Mouse (Mus musculus) layer of hippocampus, adult 9-11 months (tissue): ENCODE results near the gene Pink1.
A peak's percentile ranks its signal among the peaks of the same experiment; 100 is the strongest.
"Not testable (repeated sequence)": the region's sequence is repeated elsewhere in the genome, so short reads cannot be mapped to it uniquely, and the experiment has no call there.

Experiments
- DNase-seq: peaks from one replicate; pipeline ENCODE4 v3.0.0; 2022

Gene Pink1

DNA sequence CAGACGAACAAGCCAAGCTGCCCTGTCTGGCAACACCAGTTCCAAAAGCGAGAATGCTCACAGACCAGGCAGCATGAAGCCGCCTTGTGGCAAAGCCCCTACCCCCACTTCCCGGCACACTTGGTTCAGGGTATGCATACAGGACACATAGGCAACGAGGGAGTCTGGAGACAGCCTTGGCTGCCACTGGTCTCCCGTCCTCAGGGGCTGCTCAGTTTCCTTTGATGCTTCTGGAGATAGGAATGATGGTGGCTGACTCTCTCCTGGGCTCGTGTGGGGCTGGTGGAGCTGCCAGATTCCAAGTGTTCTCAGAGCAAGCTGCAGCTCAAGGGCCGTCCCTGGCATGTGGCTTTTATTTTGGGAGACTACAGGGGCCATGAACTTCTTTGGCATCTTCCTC, 15.3 kb upstream of the Pink1 start:
- no peak for DNase-seq

DNA sequence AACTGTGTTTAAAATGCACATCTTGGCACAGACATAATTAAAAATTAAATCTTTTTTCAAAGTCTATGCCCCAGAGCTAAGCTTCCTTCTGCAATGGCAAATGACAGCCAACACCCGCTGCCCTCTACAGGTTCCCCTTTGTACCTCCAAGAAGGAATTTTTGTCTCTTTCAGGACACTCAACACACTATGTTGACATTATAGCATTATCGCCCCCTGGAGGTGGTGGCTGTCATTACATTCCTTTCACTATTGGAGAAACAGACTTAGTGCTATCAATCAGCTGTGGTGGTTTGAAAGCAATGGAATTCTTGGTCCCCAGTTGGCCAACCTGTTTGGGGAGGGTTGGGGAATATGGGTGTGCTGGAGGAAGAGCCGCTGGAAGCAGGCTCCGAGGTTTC, 13.9 kb upstream of the Pink1 start:
- no peak for DNase-seq

DNA sequence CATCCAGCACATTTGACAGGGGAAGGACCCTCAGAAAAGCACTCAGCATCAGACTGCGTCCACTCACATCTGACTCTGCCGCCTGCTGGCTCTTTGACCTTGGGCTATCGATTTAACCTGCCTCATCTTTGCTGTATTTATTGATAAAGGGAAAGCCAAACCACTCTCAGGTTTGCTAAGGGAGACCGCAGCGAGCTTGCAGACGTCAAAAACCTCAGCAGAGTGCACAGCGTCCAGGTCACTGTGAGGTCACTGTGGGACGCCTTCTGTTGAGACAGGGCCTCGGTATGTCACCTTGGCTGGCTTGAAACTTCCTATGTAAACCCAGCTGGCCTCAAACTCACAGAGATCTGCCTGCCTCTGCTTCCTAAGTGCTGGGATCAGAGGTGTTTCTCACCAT, 11.2 kb upstream of the Pink1 start:
- no peak for DNase-seq

DNA sequence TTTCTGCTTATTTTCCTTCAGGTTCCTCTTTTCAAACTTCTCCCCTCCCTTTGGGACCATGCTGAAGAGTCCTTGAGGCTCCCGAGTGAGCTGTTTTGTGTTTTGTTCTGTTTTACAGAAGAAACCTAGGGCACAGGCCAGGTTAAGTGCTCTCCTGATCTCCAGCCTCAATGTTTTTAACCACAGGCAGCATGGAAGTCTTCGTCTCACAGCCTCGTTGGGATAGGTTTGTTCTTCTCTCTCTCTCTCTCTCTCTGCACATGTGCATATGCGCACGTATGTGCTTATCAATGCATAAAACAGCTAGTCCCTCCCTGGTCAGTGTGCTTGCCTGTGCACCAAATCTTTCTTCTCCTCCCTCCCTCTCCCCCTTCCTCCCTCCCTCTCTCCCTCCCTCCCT, 10.8 kb upstream of the Pink1 start:
- no peak for DNase-seq

DNA sequence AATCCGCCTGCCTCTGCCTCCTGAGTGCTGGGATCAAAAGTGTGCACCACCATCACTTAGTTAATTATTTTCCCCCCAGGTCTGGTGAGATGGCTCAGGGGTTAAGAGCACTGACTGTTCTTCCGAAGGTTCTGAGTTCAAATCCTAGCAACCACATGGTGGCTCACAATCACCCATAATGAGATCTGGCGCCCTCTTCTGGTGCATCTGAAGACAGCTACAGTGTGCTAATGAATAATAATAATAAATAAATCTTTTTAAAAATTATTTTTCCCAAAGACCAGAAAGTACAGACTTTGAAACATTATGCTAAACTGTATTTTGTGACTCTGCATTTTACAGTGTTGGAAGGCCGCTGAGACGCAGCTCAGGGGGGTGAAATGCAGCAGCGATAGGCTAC, 9.5 kb upstream of the Pink1 start:
- no peak for DNase-seq

DNA sequence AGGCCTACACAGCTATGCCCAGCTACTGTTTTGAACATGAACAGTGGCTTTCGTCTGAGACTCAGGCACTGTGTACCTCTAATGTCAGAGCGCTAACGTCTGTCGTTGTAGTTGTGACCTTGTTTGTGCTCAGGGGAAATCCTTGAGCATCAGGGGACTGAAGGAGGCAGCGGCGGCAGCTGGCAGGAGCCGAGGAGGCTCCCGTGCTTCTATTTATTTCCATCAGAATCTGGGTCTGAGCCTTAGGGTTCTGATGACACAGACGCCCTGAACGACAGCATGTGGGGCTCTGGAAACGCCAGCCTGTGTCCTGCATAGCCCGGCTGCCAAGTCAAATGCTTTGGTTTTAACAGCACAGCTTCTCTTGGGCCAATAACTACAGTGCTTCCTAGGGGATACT, 8.9 kb upstream of the Pink1 start:
- DNase-seq, result no peak

- no peak for DNase-seq
Measured at GRCm38 (mm10) chr4:138333135-138333534, 7.0 kb upstream of the Pink1 start.

- no peak for DNase-seq
Measured at GRCm38 (mm10) chr4:138331647-138332046, 5.5 kb upstream of the Pink1 start.

GRCm38 (mm10) chr4:138330264-138330671, 4.2 kb upstream of the Pink1 start:
- no peak for DNase-seq

DNA sequence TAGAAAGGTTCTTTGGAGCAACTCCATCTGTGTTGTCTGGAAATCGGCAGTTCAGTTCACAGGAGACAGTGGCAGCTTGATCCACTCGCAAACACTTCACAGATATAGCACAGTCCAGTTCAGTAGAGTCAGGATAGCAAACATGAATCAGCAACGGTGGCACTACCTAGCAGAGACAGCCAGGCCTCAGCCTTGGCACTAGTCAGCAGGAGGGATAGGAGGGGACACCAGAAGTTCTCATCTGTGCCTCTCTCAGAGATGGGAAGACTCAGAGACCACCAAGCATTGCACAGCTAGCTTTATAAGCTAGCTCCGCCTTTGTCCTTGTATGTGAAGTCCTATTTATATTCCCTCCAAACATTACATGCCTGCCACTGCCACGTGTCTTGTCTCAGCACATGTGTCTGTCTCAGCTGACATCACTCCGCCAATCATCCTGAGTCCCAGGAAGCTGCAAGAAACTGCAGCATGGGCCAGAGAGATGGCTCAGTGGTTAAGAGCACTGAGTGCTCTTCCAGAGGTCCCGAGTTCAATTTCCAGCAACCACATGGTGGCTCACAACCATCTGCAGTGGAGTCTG, 1.9 kb upstream of the Pink1 start:
- no peak for DNase-seq

DNA sequence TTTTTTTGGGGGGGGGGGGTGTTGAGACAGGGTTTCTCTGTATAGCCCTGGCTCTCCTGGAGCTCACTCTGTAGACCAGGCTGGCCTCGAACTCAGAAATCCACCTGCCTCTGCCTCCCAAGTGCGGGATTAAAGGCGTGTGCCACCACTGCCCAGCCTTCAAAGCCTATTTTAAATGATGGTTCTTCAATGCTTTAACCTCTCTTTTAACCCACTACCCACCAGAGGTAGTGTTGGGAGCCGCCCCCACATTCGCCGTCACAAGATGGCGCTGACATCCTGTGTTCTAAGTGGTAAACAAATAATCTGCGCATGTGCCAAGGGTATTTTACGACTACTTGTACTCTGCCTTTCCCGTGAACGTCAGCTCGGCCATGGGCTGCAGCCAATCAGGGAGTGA, 1.0 kb upstream of the Pink1 start:
- DNase-seq, result not testable (repeated sequence)

GRCm38 (mm10) chr4:138325466-138326076, 536 bp downstream of the Pink1 start:
- DNase-seq, result peak; percentile 95

DNA sequence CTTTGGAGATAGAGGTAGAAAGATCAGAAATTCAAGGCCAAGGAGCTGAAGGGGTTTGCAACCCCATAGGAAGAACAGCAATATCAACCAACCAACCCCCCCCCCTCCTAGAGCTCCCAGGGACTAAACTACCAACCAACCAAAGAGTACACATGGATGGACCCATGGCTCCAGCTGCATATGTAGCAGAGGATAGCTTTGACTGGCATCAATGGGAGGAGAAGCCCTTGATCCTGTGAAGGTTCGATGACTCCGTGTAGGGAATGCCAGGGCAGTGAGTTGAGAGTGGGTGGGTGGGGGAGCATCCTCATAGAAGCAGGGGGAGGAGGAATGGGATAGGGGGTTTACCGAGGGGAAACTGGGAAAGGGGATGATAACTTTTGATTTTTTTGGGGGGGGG, 1.7 kb downstream of the Pink1 start:
- no peak for DNase-seq

DNA sequence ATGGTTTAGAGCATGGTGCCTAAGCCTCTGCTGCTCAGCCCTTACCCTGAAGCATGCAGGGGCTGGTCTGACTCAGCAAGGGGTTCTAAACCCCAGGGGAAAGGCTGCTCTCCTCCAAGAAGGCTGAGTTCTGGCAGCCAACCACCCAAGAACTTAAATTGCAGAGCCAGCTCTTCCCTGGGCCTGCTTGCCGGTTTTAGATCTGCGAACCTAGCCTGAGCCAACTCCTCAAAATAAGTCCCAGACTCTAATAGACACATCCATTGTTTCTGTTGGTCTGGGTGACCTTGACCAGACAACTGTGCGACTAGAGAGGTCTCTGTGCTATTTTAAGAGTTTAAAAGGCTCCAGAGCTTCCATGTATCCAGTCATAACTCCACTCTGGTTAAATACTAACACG, 2.4 kb downstream of the Pink1 start:
- no peak for DNase-seq

GRCm38 (mm10) chr4:138322692-138323091, 3.4 kb downstream of the Pink1 start:
- no peak for DNase-seq

DNA sequence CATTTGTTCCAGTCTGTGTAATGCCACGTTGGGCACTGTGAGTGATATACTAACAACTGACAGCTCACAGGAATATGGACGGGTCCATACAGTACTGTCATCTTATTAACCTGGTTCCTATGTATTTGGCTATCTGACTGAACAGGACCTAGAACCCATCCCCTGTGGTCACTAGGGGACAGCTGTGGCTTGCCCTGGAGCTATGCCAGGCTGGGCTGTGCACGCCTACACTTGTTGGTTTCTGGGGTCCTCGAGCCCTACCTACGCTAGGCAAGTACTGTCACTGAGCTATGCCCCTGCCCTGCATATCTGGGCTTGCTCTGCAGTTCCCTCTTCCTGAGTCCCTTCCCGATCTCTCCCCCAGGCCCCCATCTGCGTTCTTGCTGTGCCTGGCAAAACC, 4.6 kb downstream of the Pink1 start:
- no peak for DNase-seq

- DNase-seq, result no peak
Measured at GRCm38 (mm10) chr4:138320711-138321110, 5.4 kb downstream of the Pink1 start.

DNA sequence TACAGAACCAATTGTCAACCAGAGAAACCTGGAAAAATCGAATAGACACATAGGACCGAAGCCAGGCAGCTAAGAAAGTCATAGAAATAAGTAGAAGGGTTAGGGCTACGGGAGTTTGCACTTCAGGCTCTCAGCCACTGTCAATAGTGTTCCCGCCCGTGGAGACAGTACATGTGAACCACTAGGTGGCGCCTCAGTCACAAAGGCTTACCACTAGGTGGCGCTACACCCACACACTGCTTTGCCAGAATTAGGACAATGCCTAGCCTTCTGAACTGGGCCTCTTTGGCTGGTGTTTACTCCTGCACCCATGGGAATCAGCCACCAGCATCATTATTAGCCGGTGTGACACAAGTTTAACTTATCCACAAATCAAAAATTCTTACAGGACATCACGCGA, 6.6 kb downstream of the Pink1 start:
- peak; percentile 76 for DNase-seq

GRCm38 (mm10) chr4:138318509-138319266, 7.4 kb downstream of the Pink1 start:
- no peak for DNase-seq

DNA sequence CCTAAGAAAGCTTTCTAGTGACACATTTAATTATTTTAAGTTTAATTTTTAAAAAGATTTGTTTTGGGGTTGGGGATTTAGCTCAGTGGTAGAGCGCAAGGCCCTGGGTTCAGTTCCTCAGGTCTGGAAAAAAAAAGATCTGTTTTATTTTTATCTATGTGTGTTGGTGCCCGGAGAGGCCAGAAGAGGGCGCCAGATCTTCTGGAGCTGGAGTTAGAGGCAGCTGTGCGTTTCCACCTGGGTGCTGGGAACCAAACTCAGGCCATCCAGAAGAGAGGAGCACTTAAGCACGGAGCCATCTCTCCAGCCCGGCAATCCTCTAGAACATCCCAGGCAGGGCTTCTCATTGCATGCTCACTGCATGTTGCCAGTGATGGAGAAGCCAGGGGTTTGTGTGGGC, 9.7 kb downstream of the Pink1 start:
- no peak for DNase-seq

DNA sequence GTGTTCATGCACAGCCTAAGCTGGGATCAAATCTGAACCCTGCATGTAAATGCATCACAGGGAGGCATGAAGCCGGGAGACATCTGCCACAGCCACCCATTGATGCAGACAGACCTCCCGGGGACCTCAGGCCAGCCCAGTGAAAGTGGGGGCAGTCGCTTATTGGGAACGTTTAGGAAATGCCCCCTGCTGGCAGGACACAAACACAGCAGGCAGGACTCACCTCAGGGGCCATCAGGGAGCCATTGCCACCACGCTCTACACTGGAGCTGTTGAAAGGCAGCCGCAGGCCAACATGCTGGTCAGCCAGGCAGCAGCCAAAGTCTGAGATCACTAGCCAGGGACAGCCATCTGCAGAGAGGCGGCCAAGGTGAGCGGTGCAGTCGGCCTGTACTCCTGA, 10.3 kb downstream of the Pink1 start:
- DNase-seq, result no peak

GRCm38 (mm10) chr4:138313795-138314194, 12.3 kb downstream of the Pink1 start:
- no peak for DNase-seq

GRCm38 (mm10) chr4:138313021-138313420, 13.1 kb downstream of the Pink1 start:
- DNase-seq, result no peak

- no peak for DNase-seq
Measured at GRCm38 (mm10) chr4:138312105-138312504, 14.0 kb downstream of the Pink1 start.

DNA sequence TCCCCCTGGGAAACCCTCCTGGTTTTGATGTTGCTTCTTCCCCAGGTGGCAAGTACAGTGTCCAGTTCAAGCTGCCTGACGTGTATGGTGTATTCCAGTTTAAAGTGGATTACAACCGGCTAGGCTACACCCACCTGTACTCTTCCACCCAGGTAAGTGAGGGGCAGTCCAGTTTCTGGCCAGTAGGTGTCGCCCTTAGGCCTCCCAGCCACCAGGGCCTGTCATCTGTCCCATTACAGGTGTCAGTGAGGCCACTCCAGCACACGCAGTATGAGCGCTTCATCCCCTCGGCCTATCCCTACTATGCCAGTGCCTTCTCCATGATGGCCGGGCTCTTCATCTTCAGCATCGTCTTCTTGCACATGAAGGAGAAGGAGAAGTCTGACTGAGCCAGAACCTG, 14.5 kb downstream of the Pink1 start:
- no peak for DNase-seq
